Mouse (Mus musculus) cortical plate, adult 2 months (tissue): ENCODE results near the gene Hprt. TPM values are rescaled to one million over a fixed set of nuclear protein-coding genes. Genes with fewer than 3 reads are reported as not detected.
"Not testable (repeated sequence)": the region's sequence is repeated elsewhere in the genome, so short reads cannot be mapped to it uniquely, and the experiment has no call there.

Experiments
- H3K27ac ChIP-seq: fragments of 200-500 bp; 2 replicates; pipeline ENCODE4 v1.5.1; 2012; ENCODE audit warnings: low read length, control low read depth, inconsistent platforms; ENCODE audit not compliant: insufficient read depth
- H3K4me1 ChIP-seq: fragments of 200-500 bp; 2 replicates; pipeline ENCODE4 v1.6.1; 2011; ENCODE audit warnings: low read length; ENCODE audit not compliant: control insufficient read depth, insufficient read depth
- H3K4me3 ChIP-seq: fragments of 200-500 bp; 2 replicates; pipeline ENCODE4 v1.5.1; 2011; ENCODE audit warnings: mild to moderate bottlenecking, low read length, control low read depth; ENCODE audit not compliant: insufficient read depth
- CTCF ChIP-seq: fragments of 200-500 bp; IDR thresholded peaks from 2 replicates; pipeline ENCODE4 v1.5.1; 2011; ENCODE audit warnings: mild to moderate bottlenecking, control low read depth, low read length; ENCODE audit not compliant: insufficient read depth; ENCODE audit errors: extremely low read depth
- POLR2A ChIP-seq: fragments of 200-500 bp; IDR thresholded peaks from 2 replicates; pipeline ENCODE4 v1.6.1; 2011; ENCODE audit warnings: mild to moderate bottlenecking, low read length, control low read depth; ENCODE audit not compliant: insufficient read depth; ENCODE audit errors: extremely low read depth
- polyA plus RNA-seq: library from polyadenylated mRNA; depleted of rRNA; stranded (reverse); fragments of >200 nt; gene quantifications from 2 replicates; pipeline ENCODE4 v1.2.3, GENCODE M21; 2012

Hprt gene
- polyA plus RNA-seq, 1 experiment: 165 TPM

- H3K27ac ChIP-seq: no peak overlapping the region
- H3K4me3 ChIP-seq: no peak overlapping the region
- TF ChIP-seq CTCF (no peak), POLR2A (no peak)
- no peaks in the 10 kb centered on the region for H3K4me1 ChIP-seq
Measured at GRCm38 (mm10) chrX:52978576-52978975, 9.4 kb upstream of the Hprt start.

GRCm38 (mm10) chrX:52981378-52981777, 6.6 kb upstream of the Hprt start:
- H3K27ac ChIP-seq: no peak overlapping the region
- TF ChIP-seq CTCF (no peak), POLR2A (no peak)
- no peaks in the 10 kb centered on the region for H3K4me1 ChIP-seq
- no peak overlapping the region for H3K4me3 ChIP-seq

GRCm38 (mm10) chrX:52994726-52995125, 6.8 kb downstream of the Hprt start:
- not testable (repeated sequence) for H3K27ac ChIP-seq

GRCm38 (mm10) chrX:53004887-53005286, 16.9 kb downstream of the Hprt start:
- H3K4me1 ChIP-seq, H3K4me3 ChIP-seq, H3K27ac ChIP-seq: not testable (repeated sequence)

More at GRCm38 (mm10) chrX:52994726-52995125, 6.8 kb downstream of the Hprt start:
- not testable (repeated sequence) for H3K4me1 ChIP-seq, H3K4me3 ChIP-seq

GRCm38 (mm10) chrX:53006062-53006461, 18.1 kb downstream of the Hprt start:
- H3K4me1 ChIP-seq: no peaks in the 10 kb centered on the region
- TF ChIP-seq CTCF (no peak), POLR2A (no peak)
- no peak overlapping the region for H3K27ac ChIP-seq

GRCm38 (mm10) chrX:53015549-53015948, 27.6 kb downstream of the Hprt start:
- Histone ChIP-seq H3K4me1 (no peaks in the 10 kb centered on the region), H3K27ac (no peak overlapping the region), H3K4me3 (no peak overlapping the region)
- TF ChIP-seq CTCF (no peak), POLR2A (no peak)

More at GRCm38 (mm10) chrX:53006062-53006461, 18.1 kb downstream of the Hprt start:
- H3K4me3 ChIP-seq: no peak overlapping the region

- Histone ChIP-seq H3K4me1 (no peaks in the 10 kb centered on the region), H3K27ac (no peak overlapping the region), H3K4me3 (no peak overlapping the region)
- TF ChIP-seq POLR2A (no peak), CTCF (no peak)
Measured at GRCm38 (mm10) chrX:53023021-53023420, 35.1 kb downstream of the Hprt start.

- H3K4me3 ChIP-seq, H3K27ac ChIP-seq, H3K4me1 ChIP-seq: not testable (repeated sequence)
Measured at GRCm38 (mm10) chrX:53024268-53024667, 36.3 kb downstream of the Hprt start.

GRCm38 (mm10) chrX:53025471-53026223, 37.7 kb downstream of the Hprt start:
- Histone ChIP-seq H3K27ac (no peak overlapping the region), H3K4me1 (no peaks in the 10 kb centered on the region), H3K4me3 (no peak overlapping the region)
- TF ChIP-seq POLR2A: no peak
- no peak for TF ChIP-seq CTCF

- no peak overlapping the region for H3K4me3 ChIP-seq
- no peak for TF ChIP-seq CTCF
- TF ChIP-seq POLR2A: no peak
- no peak overlapping the region for H3K27ac ChIP-seq
- no peaks in the 10 kb centered on the region for H3K4me1 ChIP-seq
Measured at GRCm38 (mm10) chrX:53029559-53029958, 41.6 kb downstream of the Hprt start.

GRCm38 (mm10) chrX:53038194-53038593, 50.3 kb downstream of the Hprt start:
- TF ChIP-seq POLR2A: no peak
- no peak for TF ChIP-seq CTCF
- Histone ChIP-seq H3K27ac (no peak overlapping the region), H3K4me1 (no peaks in the 10 kb centered on the region), H3K4me3 (no peak overlapping the region)
